Mouse (Mus musculus): Measurements from ENCODE around the gene Nfasc. TPM values are rescaled to one million over a fixed set of nuclear protein-coding genes. Genes with fewer than 3 reads are reported as not detected.

Nfasc gene
- polyA plus RNA-seq, 1 experiment from 2014 or later = 0.12 TPM

- no peak for ATAC-seq (replicated peaks; ENCODE audit: low FRiP score, low read depth)
- no peak for TF ChIP-seq CTCF (IDR thresholded peaks at IDR 0.05; ENCODE audit: low read depth)
- Histone ChIP-seq H3K27me3 (ENCODE audit: insufficient read depth, low read length) (no peaks in the 10 kb centered on the region), H3K4me1 (replicated peaks; ENCODE audit: insufficient read depth, low read length) (no peaks in the 10 kb centered on the region), H3K9ac (ENCODE audit: low read depth, low read length) (no peak overlapping the region), H3K9me3 (replicated peaks; ENCODE audit: low read length) (no peaks in the 10 kb centered on the region), H3K36me3 (ENCODE audit: insufficient read depth, low read length) (no peaks in the 10 kb centered on the region), H3K4me2 (ENCODE audit: low read length) (no peak overlapping the region), H3K27ac (no peak overlapping the region), H3K4me3 (replicated peaks; ENCODE audit: low read depth, low read length) (no peak overlapping the region)
- 82% methylated on average over 5 of the region's 5 CpGs for WGBS
- no peak for DNase-seq (ENCODE audit: low spot score)
Measured at GRCm38 (mm10) chr1:132718225-132718624, 23.4 kb downstream of the Nfasc start.

- 85% methylated on average over 9 of the region's 9 CpGs for WGBS
- no peak for TF ChIP-seq CTCF (IDR thresholded peaks at IDR 0.05; ENCODE audit: low read depth)
- Histone ChIP-seq H3K36me3 (ENCODE audit: insufficient read depth, low read length) (no peaks in the 10 kb centered on the region), H3K4me2 (ENCODE audit: low read length) (no peak overlapping the region), H3K27ac (no peak overlapping the region), H3K4me3 (replicated peaks; ENCODE audit: low read depth, low read length) (no peak overlapping the region), H3K9me3 (replicated peaks; ENCODE audit: low read length) (no peaks in the 10 kb centered on the region), H3K27me3 (ENCODE audit: insufficient read depth, low read length) (no peaks in the 10 kb centered on the region), H3K9ac (ENCODE audit: low read depth, low read length) (no peak overlapping the region), H3K4me1 (replicated peaks; ENCODE audit: insufficient read depth, low read length) (no peaks in the 10 kb centered on the region)
- DNase-seq (ENCODE audit: low spot score) (no peak), ATAC-seq (replicated peaks; ENCODE audit: low FRiP score, low read depth) (no peak)
Measured at GRCm38 (mm10) chr1:132715044-132715443, 26.6 kb downstream of the Nfasc start.

- Histone ChIP-seq H3K9ac (ENCODE audit: low read depth, low read length) (no peak overlapping the region), H3K9me3 (replicated peaks; ENCODE audit: low read length) (no peaks in the 10 kb centered on the region), H3K4me2 (ENCODE audit: low read length) (no peak overlapping the region), H3K27ac (no peak overlapping the region), H3K4me3 (replicated peaks; ENCODE audit: low read depth, low read length) (no peak overlapping the region), H3K27me3 (ENCODE audit: insufficient read depth, low read length) (no peaks in the 10 kb centered on the region), H3K36me3 (ENCODE audit: insufficient read depth, low read length) (no peaks in the 10 kb centered on the region), H3K4me1 (replicated peaks; ENCODE audit: insufficient read depth, low read length) (no peaks in the 10 kb centered on the region)
- WGBS = 53% methylated on average over 5 of the region's 5 CpGs
- no peak for TF ChIP-seq CTCF (IDR thresholded peaks at IDR 0.05; ENCODE audit: low read depth)
- no peak for ATAC-seq (replicated peaks; ENCODE audit: low FRiP score, low read depth)
- no peak for DNase-seq (ENCODE audit: low spot score)
Measured at GRCm38 (mm10) chr1:132709419-132709818, 32.2 kb downstream of the Nfasc start.

- 57% methylated on average over 8 of the region's 8 CpGs for WGBS
- no peak overlapping the region for H3K4me3 ChIP-seq (replicated peaks; ENCODE audit: low read depth, low read length)
- DNase-seq (ENCODE audit: low spot score) (no peak), ATAC-seq (replicated peaks; ENCODE audit: low FRiP score, low read depth) (no peak)
- no peaks in the 10 kb centered on the region for H3K36me3 ChIP-seq (ENCODE audit: insufficient read depth, low read length)
- no peak overlapping the region for H3K27ac ChIP-seq
- H3K9me3 ChIP-seq (replicated peaks; ENCODE audit: low read length) = no peaks in the 10 kb centered on the region
- TF ChIP-seq CTCF (IDR thresholded peaks at IDR 0.05; ENCODE audit: low read depth) = no peak
- no peaks in the 10 kb centered on the region for H3K27me3 ChIP-seq (ENCODE audit: insufficient read depth, low read length)
- no peak overlapping the region for H3K9ac ChIP-seq (ENCODE audit: low read depth, low read length)
- H3K4me1 ChIP-seq (replicated peaks; ENCODE audit: insufficient read depth, low read length) = 0 out of 2 replicates have a peak, but pooled peaks cover 2% of the 10 kb centered on the region
- no peak overlapping the region for H3K4me2 ChIP-seq (ENCODE audit: low read length)
Measured at GRCm38 (mm10) chr1:132707301-132707700, 34.3 kb downstream of the Nfasc start.

- H3K9ac ChIP-seq (ENCODE audit: low read depth, low read length) = no peak overlapping the region
- no peak overlapping the region for H3K4me2 ChIP-seq (ENCODE audit: low read length)
- H3K9me3 ChIP-seq (replicated peaks; ENCODE audit: low read length) = no peaks in the 10 kb centered on the region
- H3K4me3 ChIP-seq (replicated peaks; ENCODE audit: low read depth, low read length) = no peak overlapping the region
- 25% methylated on average over 5 of the region's 5 CpGs for WGBS
- no peak for TF ChIP-seq CTCF (IDR thresholded peaks at IDR 0.05; ENCODE audit: low read depth)
- H3K36me3 ChIP-seq (ENCODE audit: insufficient read depth, low read length) = no peaks in the 10 kb centered on the region
- no peak overlapping the region for H3K27ac ChIP-seq
- ATAC-seq (replicated peaks; ENCODE audit: low FRiP score, low read depth) (no peak), DNase-seq (ENCODE audit: low spot score) (no peak)
- H3K4me1 ChIP-seq (replicated peaks; ENCODE audit: insufficient read depth, low read length) = 0 out of 2 replicates have a peak, but pooled peaks cover 2% of the 10 kb centered on the region
- no peaks in the 10 kb centered on the region for H3K27me3 ChIP-seq (ENCODE audit: insufficient read depth, low read length)
Measured at GRCm38 (mm10) chr1:132703467-132703866, 38.1 kb downstream of the Nfasc start.

- Histone ChIP-seq H3K27me3 (ENCODE audit: insufficient read depth, low read length) (no peaks in the 10 kb centered on the region), H3K9me3 (replicated peaks; ENCODE audit: low read length) (no peaks in the 10 kb centered on the region), H3K9ac (ENCODE audit: low read depth, low read length) (no peak overlapping the region), H3K4me1 (replicated peaks; ENCODE audit: insufficient read depth, low read length) (no peaks in the 10 kb centered on the region), H3K36me3 (ENCODE audit: insufficient read depth, low read length) (no peaks in the 10 kb centered on the region), H3K27ac (no peak overlapping the region), H3K4me3 (replicated peaks; ENCODE audit: low read depth, low read length) (no peak overlapping the region), H3K4me2 (ENCODE audit: low read length) (no peak overlapping the region)
- 64% methylated on average over 4 of the region's 4 CpGs for WGBS
- DNase-seq (ENCODE audit: low spot score) (no peak), ATAC-seq (replicated peaks; ENCODE audit: low FRiP score, low read depth) (no peak)
- TF ChIP-seq CTCF (IDR thresholded peaks at IDR 0.05; ENCODE audit: low read depth) = no peak
Measured at GRCm38 (mm10) chr1:132696926-132697325, 44.7 kb downstream of the Nfasc start.

- Histone ChIP-seq H3K27ac (no peak overlapping the region), H3K9ac (ENCODE audit: low read depth, low read length) (no peak overlapping the region), H3K4me3 (replicated peaks; ENCODE audit: low read depth, low read length) (no peak overlapping the region), H3K36me3 (ENCODE audit: insufficient read depth, low read length) (no peaks in the 10 kb centered on the region), H3K4me2 (ENCODE audit: low read length) (no peak overlapping the region), H3K4me1 (replicated peaks; ENCODE audit: insufficient read depth, low read length) (no peaks in the 10 kb centered on the region), H3K27me3 (ENCODE audit: insufficient read depth, low read length) (no peaks in the 10 kb centered on the region), H3K9me3 (replicated peaks; ENCODE audit: low read length) (no peaks in the 10 kb centered on the region)
- ATAC-seq (replicated peaks; ENCODE audit: low FRiP score, low read depth) (no peak), DNase-seq (ENCODE audit: low spot score) (no peak)
- WGBS = 14% methylated on average over 2 of the region's 2 CpGs
- TF ChIP-seq CTCF (IDR thresholded peaks at IDR 0.05; ENCODE audit: low read depth) = no peak
Measured at GRCm38 (mm10) chr1:132696232-132696631, 45.4 kb downstream of the Nfasc start.

All from kidney, postnatal 0 days (tissue).